Mouse (Mus musculus): Measurements from ENCODE around the gene Vtn.

DNA sequence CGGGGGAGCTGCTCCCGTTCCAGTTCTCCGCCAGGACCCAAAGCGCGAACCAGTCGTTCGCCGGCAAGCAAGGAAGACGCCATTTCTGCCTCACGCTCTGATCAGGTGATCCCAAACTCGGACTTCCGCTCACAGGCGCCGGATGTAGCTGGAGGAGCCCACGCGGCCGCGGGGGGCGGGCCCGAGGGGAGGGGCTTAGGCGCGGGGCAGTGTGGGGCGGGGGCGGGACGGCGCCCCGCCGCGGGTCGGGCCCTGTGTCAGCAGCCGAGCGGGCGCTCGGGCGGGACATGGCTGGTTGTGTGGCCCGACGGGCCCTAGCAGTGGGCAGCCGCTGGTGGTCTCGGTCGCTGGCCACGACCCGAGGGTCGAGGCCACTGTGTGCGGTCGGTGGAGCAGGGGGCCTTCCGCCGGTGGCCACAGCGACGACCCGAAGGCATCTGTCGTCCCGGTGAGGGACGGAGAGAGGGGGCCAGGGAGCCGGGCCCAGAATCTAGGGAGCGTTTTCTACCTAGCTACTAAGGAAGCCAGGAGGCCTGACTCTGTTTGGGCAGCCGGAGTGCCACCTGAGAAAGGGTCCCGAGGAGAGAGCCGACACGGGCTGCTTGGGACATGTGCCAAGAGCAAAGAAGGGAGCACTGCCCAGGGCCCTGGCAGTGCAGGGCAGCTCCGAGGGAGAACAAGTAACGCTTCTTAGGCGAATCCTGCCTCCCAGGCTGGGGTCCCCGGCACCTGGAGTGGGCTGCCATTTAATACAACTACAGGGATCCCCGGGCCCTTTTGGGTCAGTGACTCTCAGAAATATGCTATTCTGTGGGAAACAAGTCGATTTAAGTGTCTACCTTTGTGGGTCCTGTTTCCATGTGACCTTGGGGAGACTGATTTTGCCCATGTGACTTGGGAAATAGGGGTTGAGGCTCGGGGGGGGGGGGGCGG is 13.4 kb downstream of the Vtn start, which contains the start of the genes Tmem199 and Poldip2:
- no peak for TF ChIP-seq CTCF (IDR thresholded peaks at IDR 0.05; ENCODE audit: low read depth, low read length)
- TF ChIP-seq GATA1 (IDR thresholded peaks at IDR 0.05; ENCODE audit: borderline replicate concordance, low read length), result no peak

Measured in G1E (cell line).